ENCODE assay signal across 22 mouse cellular contexts in genomic region chr13:104936586-104936985, GRCm38 (mm10).
DNase-seq lines count a peak whose midpoint lies in the region; ATAC-seq lines count a peak whose summit lies in the region.
"Had no signal": no experiment of that assay in that cellular context is flagged by ENCODE, and none has a peak within 500 bp of the region (broad histone marks: within the 10 kb centered on the region; RNA-seq: fewer than 3 reads in every experiment).

No protein-coding gene starts in this region.

- H3K4me2 ChIP-seq in forebrain, embryonic 13.5 days: peak overlapping the region; percentile 36
- no peak overlapping the region for H3K4me2 ChIP-seq in forebrain, embryonic 14.5 days (ENCODE audit: low read length)
- peak overlapping the region; percentile 50; the same call in 1 of the 2 replicates for H3K4me2 ChIP-seq in hindbrain, embryonic 13.5 days
- H3K4me2 ChIP-seq in hindbrain, embryonic 12.5 days (replicated peaks): no peak overlapping the region
- no peak overlapping the region for H3K4me2 ChIP-seq in midbrain, embryonic 11.5 days
- no peak overlapping the region for H3K4me2 ChIP-seq in midbrain, embryonic 13.5 days (replicated peaks)
- peak overlapping the region; percentile 56 for H3K4me2 ChIP-seq in neural tube, embryonic 15.5 days
- H3K4me2 ChIP-seq: midbrain, embryonic 12.5 days had no signal

- ATAC-seq in forebrain, embryonic 13.5 days: no peak
- ATAC-seq in forebrain, embryonic 14.5 days: no peak
- no peak for ATAC-seq in hindbrain, embryonic 13.5 days (ENCODE audit: low FRiP score)
- no peak for ATAC-seq in hindbrain, embryonic 12.5 days (ENCODE audit: low FRiP score)
- no peak for ATAC-seq in midbrain, embryonic 11.5 days (ENCODE audit: low FRiP score)
- no peak for ATAC-seq in midbrain, embryonic 13.5 days
- no peak for ATAC-seq in neural tube, embryonic 15.5 days (ENCODE audit: low FRiP score)
- ATAC-seq: Patski had no signal

- H3K36me3 ChIP-seq in forebrain, embryonic 13.5 days (ENCODE audit: poor library complexity, severe bottlenecking): no peaks in the 10 kb centered on the region
- H3K36me3 ChIP-seq in forebrain, embryonic 14.5 days (ENCODE audit: control insufficient read depth, insufficient read depth, low read length): no peaks in the 10 kb centered on the region
- no peaks in the 10 kb centered on the region for H3K36me3 ChIP-seq in hindbrain, embryonic 13.5 days
- H3K36me3 ChIP-seq in hindbrain, embryonic 12.5 days: no peaks in the 10 kb centered on the region
- H3K36me3 ChIP-seq in midbrain, embryonic 11.5 days (ENCODE audit: control insufficient read depth, insufficient read depth, low read length): no peaks in the 10 kb centered on the region
- H3K36me3 ChIP-seq in midbrain, embryonic 13.5 days: no peaks in the 10 kb centered on the region
- no peaks in the 10 kb centered on the region for H3K36me3 ChIP-seq in neural tube, embryonic 15.5 days
- H3K36me3 ChIP-seq: kidney, embryonic 15.5 days; lung, embryonic 15.5 days; midbrain, embryonic 12.5 days had no signal

- WGBS in forebrain, embryonic 13.5 days: 62% methylated on average over 2 of the region's 2 CpGs
- 65% methylated on average over 2 of the region's 2 CpGs for WGBS in forebrain, embryonic 14.5 days
- WGBS in hindbrain, embryonic 13.5 days: 96% methylated on average over 2 of the region's 2 CpGs
- 89% methylated on average over 2 of the region's 2 CpGs for WGBS in hindbrain, embryonic 12.5 days
- 88% methylated on average over 2 of the region's 2 CpGs for WGBS in midbrain, embryonic 11.5 days
- 82% methylated on average over 2 of the region's 2 CpGs for WGBS in midbrain, embryonic 13.5 days
- WGBS in neural tube, embryonic 15.5 days: 85% methylated on average over 2 of the region's 2 CpGs

- no peak overlapping the region for H3K27ac ChIP-seq in forebrain, embryonic 13.5 days
- no peak overlapping the region for H3K27ac ChIP-seq in forebrain, embryonic 14.5 days (ENCODE audit: low read depth, low read length)
- H3K27ac ChIP-seq in hindbrain, embryonic 13.5 days: no peak overlapping the region
- no peak overlapping the region for H3K27ac ChIP-seq in hindbrain, embryonic 12.5 days
- no peak overlapping the region for H3K27ac ChIP-seq in midbrain, embryonic 11.5 days (ENCODE audit: low read depth, low read length)
- H3K27ac ChIP-seq in midbrain, embryonic 13.5 days: no peak overlapping the region
- H3K27ac ChIP-seq in neural tube, embryonic 15.5 days (replicated peaks): no peak overlapping the region
- H3K27ac ChIP-seq: kidney, embryonic 15.5 days; lung, embryonic 15.5 days; midbrain, embryonic 12.5 days had no signal

- DNase-seq in forebrain, embryonic 14.5 days (ENCODE audit: low spot score): no peak
- peak; percentile 70 for DNase-seq in midbrain, embryonic 11.5 days (ENCODE audit: low spot score, missing footprints)
- DNase-seq in adrenal gland, postnatal 14 days: no peak
- DNase-seq: adrenal gland, adult 2 months; cerebellum, adult 2 months; cerebellum, postnatal 14 days; heart, postnatal 14 days; kidney, adult 18-20 months; kidney, postnatal 4 days; liver; right cerebral cortex, adult 18-20 months; spleen, adult 18-20 months; thymus, postnatal 14 days had no signal

- no peaks in the 10 kb centered on the region for H3K9me3 ChIP-seq in forebrain, embryonic 13.5 days (replicated peaks)
- no peaks in the 10 kb centered on the region for H3K9me3 ChIP-seq in forebrain, embryonic 14.5 days (replicated peaks; ENCODE audit: control insufficient read depth, low read length)
- no peaks in the 10 kb centered on the region for H3K9me3 ChIP-seq in hindbrain, embryonic 13.5 days
- H3K9me3 ChIP-seq in hindbrain, embryonic 12.5 days (replicated peaks): no peaks in the 10 kb centered on the region
- no peaks in the 10 kb centered on the region for H3K9me3 ChIP-seq in midbrain, embryonic 11.5 days (ENCODE audit: control insufficient read depth, low read length)
- no peaks in the 10 kb centered on the region for H3K9me3 ChIP-seq in midbrain, embryonic 13.5 days
- H3K9me3 ChIP-seq in neural tube, embryonic 15.5 days (replicated peaks): no peaks in the 10 kb centered on the region
- H3K9me3 ChIP-seq: kidney, embryonic 15.5 days; lung, embryonic 15.5 days; midbrain, embryonic 12.5 days had no signal

- no peak overlapping the region for H3K9ac ChIP-seq in forebrain, embryonic 13.5 days
- no peak overlapping the region for H3K9ac ChIP-seq in forebrain, embryonic 14.5 days (ENCODE audit: low read length)
- no peak overlapping the region for H3K9ac ChIP-seq in hindbrain, embryonic 13.5 days
- no peak overlapping the region for H3K9ac ChIP-seq in hindbrain, embryonic 12.5 days
- H3K9ac ChIP-seq in midbrain, embryonic 11.5 days (ENCODE audit: low read length): no peak overlapping the region
- no peak overlapping the region for H3K9ac ChIP-seq in midbrain, embryonic 13.5 days (replicated peaks)
- H3K9ac ChIP-seq in neural tube, embryonic 15.5 days (replicated peaks): no peak overlapping the region
- H3K9ac ChIP-seq: kidney, embryonic 15.5 days; lung, embryonic 15.5 days; midbrain, embryonic 12.5 days had no signal

- H3K4me3 ChIP-seq in forebrain, embryonic 13.5 days: no peak overlapping the region
- no peak overlapping the region for H3K4me3 ChIP-seq in forebrain, embryonic 14.5 days (ENCODE audit: low read depth, low read length)
- H3K4me3 ChIP-seq in hindbrain, embryonic 13.5 days: no peak overlapping the region
- no peak overlapping the region for H3K4me3 ChIP-seq in hindbrain, embryonic 12.5 days
- H3K4me3 ChIP-seq in midbrain, embryonic 11.5 days (ENCODE audit: low read depth, low read length): no peak overlapping the region
- no peak overlapping the region for H3K4me3 ChIP-seq in midbrain, embryonic 13.5 days (replicated peaks)
- no peak overlapping the region for H3K4me3 ChIP-seq in neural tube, embryonic 15.5 days (replicated peaks)
- H3K4me3 ChIP-seq: kidney, embryonic 15.5 days; lung, embryonic 15.5 days; midbrain, embryonic 12.5 days had no signal

- no peaks in the 10 kb centered on the region for H3K27me3 ChIP-seq in forebrain, embryonic 13.5 days
- H3K27me3 ChIP-seq in forebrain, embryonic 14.5 days (replicated peaks; ENCODE audit: control insufficient read depth, insufficient read depth, low read length): no peaks in the 10 kb centered on the region
- H3K27me3 ChIP-seq in hindbrain, embryonic 13.5 days: no peaks in the 10 kb centered on the region
- H3K27me3 ChIP-seq in hindbrain, embryonic 12.5 days: no peaks in the 10 kb centered on the region
- no peaks in the 10 kb centered on the region for H3K27me3 ChIP-seq in midbrain, embryonic 11.5 days (ENCODE audit: control insufficient read depth, insufficient read depth, low read length)
- H3K27me3 ChIP-seq in midbrain, embryonic 13.5 days: no peaks in the 10 kb centered on the region
- no peaks in the 10 kb centered on the region for H3K27me3 ChIP-seq in neural tube, embryonic 15.5 days (replicated peaks)
- H3K27me3 ChIP-seq: kidney, embryonic 15.5 days; lung, embryonic 15.5 days; midbrain, embryonic 12.5 days had no signal

- peaks cover 21% of the 10 kb centered on the region for H3K4me1 ChIP-seq in forebrain, embryonic 13.5 days
- H3K4me1 ChIP-seq in forebrain, embryonic 14.5 days (ENCODE audit: control insufficient read depth, insufficient read depth, low read length): no peaks in the 10 kb centered on the region
- peaks cover 19% of the 10 kb centered on the region for H3K4me1 ChIP-seq in hindbrain, embryonic 13.5 days (replicated peaks)
- H3K4me1 ChIP-seq in hindbrain, embryonic 12.5 days: peaks cover 8% of the 10 kb centered on the region
- no peaks in the 10 kb centered on the region for H3K4me1 ChIP-seq in midbrain, embryonic 11.5 days (ENCODE audit: control insufficient read depth, insufficient read depth, low read length)
- H3K4me1 ChIP-seq in midbrain, embryonic 13.5 days (replicated peaks): no peaks in the 10 kb centered on the region; the same call in 1 of the 2 replicates
- peaks cover 15% of the 10 kb centered on the region for H3K4me1 ChIP-seq in neural tube, embryonic 15.5 days
- H3K4me1 ChIP-seq: lung, embryonic 15.5 days had no signal

Comparison
In these comparisons a context has a peak if more than half of its experiments do, and no peak if none do; other contexts are left out.
1. H3K4me2 ChIP-seq: peak in forebrain, embryonic 13.5 days (single experiment), hindbrain, embryonic 13.5 days (single experiment) and neural tube, embryonic 15.5 days (single experiment); none in forebrain, embryonic 14.5 days (single experiment), hindbrain, embryonic 12.5 days (single experiment), midbrain, embryonic 11.5 days (single experiment) and midbrain, embryonic 13.5 days (single experiment).